Mouse (Mus musculus) heart, adult 2 months (tissue): ENCODE results near the gene Copb2.

Experiments used
- CTCF ChIP-seq: fragments of 200-600 bp; IDR thresholded peaks from 2 replicates; pipeline ENCODE4 v1.8.1; 2022; ENCODE audit warnings: antibody characterized with exemption, mild to moderate bottlenecking, moderate library complexity
- EP300 ChIP-seq: fragments of 200-500 bp; IDR thresholded peaks from 2 replicates; pipeline ENCODE4 v1.6.1; 2011; ENCODE audit warnings: low read depth, low read length, control low read depth; ENCODE audit not compliant: insufficient read depth
- POLR2A ChIP-seq: fragments of 200-500 bp; IDR thresholded peaks from 2 replicates; pipeline ENCODE4 v1.6.1; 2011; ENCODE audit warnings: mild to moderate bottlenecking, low read depth, low read length, control low read depth; ENCODE audit not compliant: insufficient read depth

GRCm38 (mm10) chr9:98529776-98530175, 33.7 kb upstream of the Copb2 start:
- TF ChIP-seq POLR2A (no peak), EP300 (no peak), CTCF (no peak)
